Mouse (Mus musculus) lung, embryonic 16.5 days (tissue): ENCODE results near the gene Arhgef17. TPM values are rescaled to one million over a fixed set of nuclear protein-coding genes. Genes with fewer than 3 reads are reported as not detected.

Experiments
- ATAC-seq: fragments of 200-750 bp; cut with Nextera tagmentation; 2 replicates; pipeline ENCODE4 v1.8.0; 2017; ENCODE audit warnings: low read depth, mild to moderate bottlenecking, moderate library complexity
- H3K27ac ChIP-seq: fragments of 300-500 bp; sonication (generic); 2 replicates; pipeline ENCODE4 v1.5.1; 2014; ENCODE audit warnings: mild to moderate bottlenecking, control low read depth, low read length
- H3K27me3 ChIP-seq: fragments of 300-500 bp; sonication (generic); 2 replicates; pipeline ENCODE4 v1.6.1; 2014; ENCODE audit warnings: low read depth, low read length, mixed read lengths; ENCODE audit not compliant: control insufficient read depth, insufficient read depth
- H3K36me3 ChIP-seq: fragments of 300-500 bp; sonication (generic); 2 replicates; pipeline ENCODE4 v1.6.1; 2014; ENCODE audit warnings: low read length; ENCODE audit not compliant: control insufficient read depth, insufficient read depth
- H3K4me1 ChIP-seq: fragments of 300-500 bp; sonication (generic); replicated peaks from 2 replicates; pipeline ENCODE4 v1.6.1; 2014; ENCODE audit warnings: low read length, mixed read lengths; ENCODE audit not compliant: control insufficient read depth, insufficient read depth
- H3K4me2 ChIP-seq: fragments of 300-500 bp; sonication (generic); 2 replicates; pipeline ENCODE4 v1.6.1; 2014; ENCODE audit warnings: low read depth, low read length, control low read depth
- H3K4me3 ChIP-seq: fragments of 300-500 bp; sonication (generic); 2 replicates; pipeline ENCODE4 v1.5.1; 2014; ENCODE audit warnings: mild to moderate bottlenecking, low read length, control low read depth
- H3K9ac ChIP-seq: fragments of 300-500 bp; sonication (generic); 2 replicates; pipeline ENCODE4 v1.6.1; 2014; ENCODE audit warnings: low read length, control low read depth
- H3K9me3 ChIP-seq: fragments of 300-500 bp; sonication (generic); 2 replicates; pipeline ENCODE4 v1.6.1; 2016; ENCODE audit warnings: low read length; ENCODE audit not compliant: control insufficient read depth
- WGBS: fragments of 180-500 bp; shearing (Covaris S2); extraction: QIAGEN DNeasy Blood & Tissue Kit; methylation state at CpG from one replicate; pipeline ENCODE4 v1.1.7; 2014; 5-methylcytosine and 5-hydroxymethylcytosine counted together
- polyA plus RNA-seq: library from polyadenylated mRNA; unstranded; fragments of >200 nt; fragmentation: Nextera tagmentation; extraction: Ambion mirVana; gene quantifications from 2 replicates; pipeline ENCODE4 v1.2.1, GENCODE M21; 2015

Gene Arhgef17
- polyA plus RNA-seq, 1 experiment from 2014 or later: 11.8 TPM

- Histone ChIP-seq H3K9me3 (no peaks in the 10 kb centered on the region), H3K36me3 (peaks cover 7% of the 10 kb centered on the region), H3K27ac (no peak overlapping the region), H3K4me1 (peaks cover 28% of the 10 kb centered on the region), H3K4me2 (peak overlapping the region; percentile 90), H3K27me3 (no peaks in the 10 kb centered on the region), H3K4me3 (peak overlapping the region; percentile 51), H3K9ac (peak overlapping the region; percentile 72)
- ATAC-seq: peak; percentile 13
- WGBS: 5% methylated on average over 12 of the region's 12 CpGs
Observed at GRCm38 (mm10) chr7:100894833-100895226, 37.1 kb downstream of the Arhgef17 start.

DNA sequence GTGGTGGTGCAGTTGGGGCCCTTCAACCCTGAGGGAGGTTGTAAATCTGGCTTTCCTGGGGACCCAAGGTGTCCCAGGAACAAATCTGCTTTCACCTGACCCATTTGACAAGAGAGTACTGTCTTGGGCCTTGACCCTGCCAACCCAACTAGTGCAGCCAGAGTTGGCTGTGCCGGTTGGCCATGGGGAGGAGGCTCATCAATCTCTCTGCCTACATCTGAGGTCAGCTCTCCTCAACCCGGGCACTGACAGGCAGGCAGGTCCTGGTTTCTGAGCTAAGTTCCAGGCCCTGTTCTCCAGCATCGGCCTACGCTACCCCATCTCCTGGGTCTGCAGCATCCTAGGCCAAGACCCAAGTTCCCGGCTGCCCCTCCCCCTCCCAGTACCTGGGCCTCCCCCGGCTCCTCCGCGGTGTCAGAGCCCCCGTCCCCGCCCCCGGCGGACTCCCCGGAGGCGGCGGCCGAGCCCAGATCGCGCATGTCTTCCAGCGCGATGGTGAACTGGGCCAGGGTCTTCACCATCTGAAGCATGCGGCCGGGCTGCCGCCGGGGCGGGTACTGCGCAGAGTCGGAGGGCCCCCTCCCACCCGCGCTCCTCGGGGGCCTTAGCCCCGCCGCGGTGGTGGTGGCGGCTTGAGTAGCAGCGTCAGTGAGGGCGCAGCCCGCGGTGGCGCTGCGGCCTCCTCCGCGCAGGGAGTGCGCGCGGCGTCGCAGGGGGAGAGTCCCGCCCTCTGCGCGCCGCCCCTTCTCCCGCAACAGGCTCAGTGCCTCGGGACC is 37.7 kb downstream of the Arhgef17 start:
- WGBS: 4% methylated on average over 50 of the region's 53 CpGs
- peaks cover 12% of the 10 kb centered on the region for H3K36me3 ChIP-seq
- H3K9me3 ChIP-seq: no peaks in the 10 kb centered on the region
- H3K27ac ChIP-seq: no peak overlapping the region
- peak overlapping the region; percentile 72 for H3K9ac ChIP-seq
- peak overlapping the region; percentile 90 for H3K4me2 ChIP-seq
- no peaks in the 10 kb centered on the region for H3K27me3 ChIP-seq
- peaks cover 28% of the 10 kb centered on the region for H3K4me1 ChIP-seq
- peak overlapping the region; percentile 51 for H3K4me3 ChIP-seq
- ATAC-seq: peak; percentile 56

DNA sequence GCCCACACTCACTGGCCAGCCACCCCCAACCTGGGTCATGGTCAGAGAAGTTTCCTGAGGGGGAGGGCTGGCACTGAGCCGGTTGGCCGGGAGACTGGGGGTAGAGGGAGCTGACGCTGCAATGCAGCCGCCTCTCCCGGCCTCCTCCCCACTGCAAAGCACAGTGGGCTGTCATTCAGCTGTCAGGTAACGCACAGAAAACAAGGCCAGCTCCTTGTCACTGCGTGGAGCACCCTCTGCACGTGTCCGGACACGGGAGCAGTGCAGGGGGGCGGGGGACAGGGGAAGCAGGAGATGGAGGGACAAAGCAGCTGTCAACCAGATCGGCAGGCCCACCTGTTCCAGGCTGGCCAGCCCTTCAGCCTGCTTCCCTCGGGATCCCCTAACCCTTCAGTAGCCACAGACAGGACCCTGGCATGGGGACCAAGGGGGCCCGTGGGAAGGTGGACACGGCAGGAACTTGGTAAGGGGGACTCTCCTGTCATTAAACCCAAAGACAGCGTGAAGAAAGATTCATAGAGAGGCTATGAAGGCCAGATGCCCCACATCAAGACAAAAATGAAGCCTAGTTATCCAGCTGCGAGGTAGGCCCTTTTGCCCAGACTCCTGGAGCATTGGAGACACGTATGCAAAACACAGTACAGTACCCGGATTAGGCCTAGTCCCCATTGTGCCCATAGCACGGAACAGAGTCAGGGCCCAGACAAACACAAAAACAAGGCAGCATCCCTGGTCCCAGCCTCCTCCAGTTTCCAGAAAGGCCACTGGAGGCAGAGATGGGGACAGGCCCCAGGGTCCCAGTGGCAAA is 38.5 kb downstream of the Arhgef17 start:
- Histone ChIP-seq H3K4me3 (no peak overlapping the region), H3K27ac (no peak overlapping the region), H3K4me2 (no peak overlapping the region), H3K4me1 (peaks cover 28% of the 10 kb centered on the region), H3K9ac (peak overlapping the region; percentile 31; the same call in 1 of the 2 replicates), H3K9me3 (no peaks in the 10 kb centered on the region), H3K36me3 (peaks cover 19% of the 10 kb centered on the region), H3K27me3 (no peaks in the 10 kb centered on the region)
- WGBS: 46% methylated on average over 20 of the region's 20 CpGs
- ATAC-seq: peak; percentile 20; the same call in 1 of the 2 replicates

DNA sequence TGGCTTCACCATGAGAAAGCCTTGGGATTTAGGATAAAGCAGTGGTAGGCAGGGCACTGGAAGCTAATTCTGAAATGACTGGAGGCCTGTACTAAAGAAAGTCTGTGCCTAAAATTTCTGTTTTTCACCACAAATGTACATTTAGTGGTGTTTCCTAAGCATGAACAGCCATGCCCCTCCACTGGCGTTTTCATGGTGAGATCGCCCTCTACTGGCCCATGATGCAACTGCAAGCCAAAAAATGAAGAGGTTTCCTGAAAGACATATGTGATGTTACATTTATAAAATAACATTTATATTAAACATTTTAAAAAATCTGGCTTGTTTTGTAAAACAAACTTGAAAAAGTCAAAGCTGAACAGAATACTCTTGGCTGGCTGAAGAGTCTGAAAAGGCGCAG is 45.4 kb downstream of the Arhgef17 start:
- Histone ChIP-seq H3K27ac (no peak overlapping the region), H3K9ac (no peak overlapping the region), H3K36me3 (peaks cover 52% of the 10 kb centered on the region), H3K9me3 (no peaks in the 10 kb centered on the region), H3K4me2 (no peak overlapping the region), H3K4me1 (no peaks in the 10 kb centered on the region), H3K27me3 (no peaks in the 10 kb centered on the region), H3K4me3 (no peak overlapping the region)
- 33% methylated on average over 3 of the region's 3 CpGs for WGBS
- ATAC-seq: no peak

- Histone ChIP-seq H3K9me3 (no peaks in the 10 kb centered on the region), H3K9ac (no peak overlapping the region), H3K4me3 (no peak overlapping the region), H3K27ac (no peak overlapping the region), H3K27me3 (no peaks in the 10 kb centered on the region), H3K36me3 (peaks cover 66% of the 10 kb centered on the region), H3K4me1 (no peaks in the 10 kb centered on the region), H3K4me2 (no peak overlapping the region)
- WGBS: 91% methylated on average over 4 of the region's 4 CpGs
- ATAC-seq: no peak
Observed at GRCm38 (mm10) chr7:100884460-100884859, 47.4 kb downstream of the Arhgef17 start.

GRCm38 (mm10) chr7:100881950-100882349 is 50.0 kb downstream of the Arhgef17 start:
- WGBS: 88% methylated on average over 4 of the region's 4 CpGs
- H3K27ac ChIP-seq: no peak overlapping the region
- no peak overlapping the region for H3K4me2 ChIP-seq
- H3K9ac ChIP-seq: no peak overlapping the region
- H3K36me3 ChIP-seq: peaks cover 74% of the 10 kb centered on the region
- H3K27me3 ChIP-seq: no peaks in the 10 kb centered on the region
- H3K4me3 ChIP-seq: no peak overlapping the region
- no peaks in the 10 kb centered on the region for H3K9me3 ChIP-seq
- no peak for ATAC-seq
- H3K4me1 ChIP-seq: no peaks in the 10 kb centered on the region

GRCm38 (mm10) chr7:100881531-100881930 is 50.4 kb downstream of the Arhgef17 start:
- no peak for ATAC-seq
- Histone ChIP-seq H3K9ac (no peak overlapping the region), H3K4me1 (no peaks in the 10 kb centered on the region), H3K4me3 (no peak overlapping the region), H3K4me2 (no peak overlapping the region), H3K27ac (no peak overlapping the region), H3K36me3 (peaks cover 76% of the 10 kb centered on the region), H3K9me3 (no peaks in the 10 kb centered on the region), H3K27me3 (no peaks in the 10 kb centered on the region)
- WGBS: 85% methylated on average over 9 of the region's 9 CpGs

DNA sequence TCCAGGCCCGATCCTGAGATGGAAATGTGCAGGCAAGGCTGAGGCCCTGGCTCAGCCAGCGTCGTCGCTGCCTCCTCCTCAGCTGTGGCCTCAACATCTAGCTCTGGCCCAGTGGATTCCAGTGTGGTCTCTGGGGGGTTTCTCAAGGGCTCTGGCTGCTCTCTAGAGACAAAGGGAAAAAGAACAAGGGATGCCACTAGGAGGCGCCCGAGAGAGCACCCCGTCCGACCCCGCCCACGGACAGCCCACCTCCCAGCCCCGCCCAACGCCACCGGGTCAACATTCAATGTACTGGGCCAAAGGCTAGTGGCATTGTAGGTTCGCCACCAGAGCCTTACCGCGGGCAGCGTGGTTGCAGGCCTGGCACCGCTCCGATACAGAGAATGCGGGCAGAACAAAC is 52.3 kb downstream of the Arhgef17 start:
- Histone ChIP-seq H3K27ac (no peak overlapping the region), H3K4me2 (no peak overlapping the region), H3K9ac (no peak overlapping the region), H3K4me1 (0 out of 2 replicates have a peak, but pooled peaks cover 4% of the 10 kb centered on the region), H3K9me3 (no peaks in the 10 kb centered on the region), H3K27me3 (no peaks in the 10 kb centered on the region), H3K36me3 (peaks cover 71% of the 10 kb centered on the region), H3K4me3 (no peak overlapping the region)
- WGBS: 23% methylated on average over 20 of the region's 20 CpGs
- peak; percentile 51; the same call in 1 of the 2 replicates for ATAC-seq

GRCm38 (mm10) chr7:100876771-100877170 is 55.1 kb downstream of the Arhgef17 start:
- H3K27ac ChIP-seq: no peak overlapping the region
- WGBS: 84% methylated on average over 9 of the region's 9 CpGs
- H3K36me3 ChIP-seq: peaks cover 59% of the 10 kb centered on the region
- no peaks in the 10 kb centered on the region for H3K9me3 ChIP-seq
- H3K4me1 ChIP-seq: 0 out of 2 replicates have a peak, but pooled peaks cover 4% of the 10 kb centered on the region
- no peak overlapping the region for H3K4me3 ChIP-seq
- H3K4me2 ChIP-seq: no peak overlapping the region
- no peak overlapping the region for H3K9ac ChIP-seq
- no peak; the same call in 1 of the 2 replicates for ATAC-seq
- no peaks in the 10 kb centered on the region for H3K27me3 ChIP-seq
